Mouse (Mus musculus) midbrain, embryonic 14.5 days (tissue): ENCODE results near the gene Itgb5. TPM values are rescaled to one million over a fixed set of nuclear protein-coding genes. Genes with fewer than 3 reads are reported as not detected.
A peak's percentile ranks its signal among the peaks of the same experiment; 100 is the strongest.

ENCODE experiments used
- ATAC-seq: fragments of 200-750 bp; cut with Nextera tagmentation; 2 replicates; pipeline ENCODE4 v1.8.0; 2017; ENCODE audit warnings: moderate number of reproducible peaks, moderate library complexity; ENCODE audit not compliant: low FRiP score, low TSS enrichment
- DNase-seq: peaks from one replicate; pipeline ENCODE4 v3.0.0-alpha.2; 2015
- H3K27ac ChIP-seq: fragments of 300-500 bp; sonication (generic); replicated peaks from 2 replicates; pipeline ENCODE4 v1.5.1; 2014; ENCODE audit warnings: mild to moderate bottlenecking, low read depth, low read length, moderate library complexity
- H3K27me3 ChIP-seq: fragments of 300-500 bp; sonication (generic); 2 replicates; pipeline ENCODE4 v1.6.1; 2014; ENCODE audit warnings: low read length, control low read depth, mixed read lengths; ENCODE audit not compliant: control insufficient read depth, insufficient read depth
- H3K36me3 ChIP-seq: fragments of 300-500 bp; sonication (generic); 2 replicates; pipeline ENCODE4 v1.6.1; 2014; ENCODE audit warnings: low read length, control low read depth; ENCODE audit not compliant: control insufficient read depth, insufficient read depth
- H3K4me1 ChIP-seq: fragments of 300-500 bp; sonication (generic); 2 replicates; pipeline ENCODE4 v1.6.1; 2014; ENCODE audit warnings: mild to moderate bottlenecking, antibody characterized with exemption, low read length, control low read depth; ENCODE audit not compliant: control insufficient read depth, insufficient read depth
- H3K4me2 ChIP-seq: fragments of 300-500 bp; sonication (generic); 2 replicates; pipeline ENCODE4 v1.6.1; 2014; ENCODE audit warnings: mild to moderate bottlenecking, low read length, moderate library complexity
- H3K4me3 ChIP-seq: fragments of 300-500 bp; sonication (generic); replicated peaks from 2 replicates; pipeline ENCODE4 v1.5.1; 2014; ENCODE audit warnings: low read depth, low read length
- H3K9ac ChIP-seq: fragments of 300-500 bp; sonication (generic); replicated peaks from 2 replicates; pipeline ENCODE4 v1.6.1; 2014; ENCODE audit warnings: mild to moderate bottlenecking, low read length, moderate library complexity
- H3K9me3 ChIP-seq: fragments of 300-500 bp; sonication (generic); 2 replicates; pipeline ENCODE4 v1.6.1; 2016; ENCODE audit warnings: low read length, control low read depth, mixed read lengths; ENCODE audit not compliant: control insufficient read depth
- WGBS: fragments of 180-500 bp; shearing (Covaris S2); extraction: QIAGEN DNeasy Blood & Tissue Kit; methylation state at CpG from one replicate; pipeline ENCODE4 v1.1.7; 2014; 5-methylcytosine and 5-hydroxymethylcytosine counted together
- polyA plus RNA-seq: library from polyadenylated mRNA; unstranded; fragments of >200 nt; fragmentation: Nextera tagmentation; extraction: Ambion mirVana; gene quantifications from 2 replicates; pipeline ENCODE4 v1.2.1, GENCODE M21; 2014

Gene Itgb5
- polyA plus RNA-seq, 1 experiment from 2014 or later: 19.3 TPM

GRCm38 (mm10) chr16:33933411-33933810, 103.9 kb downstream of the Itgb5 start:
- no peaks in the 10 kb centered on the region for H3K27me3 ChIP-seq
- H3K4me1 ChIP-seq: peaks cover 6% of the 10 kb centered on the region; the same call in 1 of the 2 replicates
- H3K9me3 ChIP-seq: no peaks in the 10 kb centered on the region
- no peak for DNase-seq
- H3K4me2 ChIP-seq: no peak overlapping the region
- H3K4me3 ChIP-seq: no peak overlapping the region
- no peak overlapping the region for H3K9ac ChIP-seq
- no peak overlapping the region for H3K27ac ChIP-seq
- no peak for ATAC-seq
- H3K36me3 ChIP-seq: no peaks in the 10 kb centered on the region
- WGBS: 94% methylated on average over 11 of the region's 11 CpGs

GRCm38 (mm10) chr16:33934701-33935406, 105.4 kb downstream of the Itgb5 start:
- 49% methylated on average over 5 of the region's 5 CpGs for WGBS
- no peak for ATAC-seq

GRCm38 (mm10) chr16:33935407-33935785, 105.9 kb downstream of the Itgb5 start:
- no peak overlapping the region for H3K9ac ChIP-seq
- H3K4me3 ChIP-seq: no peak overlapping the region
- ATAC-seq (no peak), DNase-seq (no peak)
- no peaks in the 10 kb centered on the region for H3K27me3 ChIP-seq
- H3K36me3 ChIP-seq: no peaks in the 10 kb centered on the region
- H3K9me3 ChIP-seq: no peaks in the 10 kb centered on the region
- H3K27ac ChIP-seq: no peak overlapping the region
- peaks cover 6% of the 10 kb centered on the region; the same call in 1 of the 2 replicates for H3K4me1 ChIP-seq
- H3K4me2 ChIP-seq: no peak overlapping the region
- WGBS: 92% methylated on average over 6 of the region's 6 CpGs

More at GRCm38 (mm10) chr16:33934701-33935406, 105.4 kb downstream of the Itgb5 start:
- peaks cover 6% of the 10 kb centered on the region; the same call in 1 of the 2 replicates for H3K4me1 ChIP-seq
- H3K27me3 ChIP-seq: no peaks in the 10 kb centered on the region
- no peaks in the 10 kb centered on the region for H3K9me3 ChIP-seq
- no peak overlapping the region for H3K9ac ChIP-seq
- peak; percentile 73 for DNase-seq
- H3K4me2 ChIP-seq: no peak overlapping the region
- H3K27ac ChIP-seq: peak overlapping the region; percentile 60; the same call in 1 of the 2 replicates
- no peak overlapping the region for H3K4me3 ChIP-seq
- no peaks in the 10 kb centered on the region for H3K36me3 ChIP-seq

- H3K36me3 ChIP-seq: no peaks in the 10 kb centered on the region
- no peak for ATAC-seq
- H3K4me2 ChIP-seq: no peak overlapping the region
- H3K9ac ChIP-seq: no peak overlapping the region
- whole genome bisulfite sequencing: 90% methylated on average over 4 of the region's 4 CpGs
- no peak for DNase-seq
- H3K27me3 ChIP-seq: no peaks in the 10 kb centered on the region
- peaks cover 16% of the 10 kb centered on the region; the same call in 1 of the 2 replicates for H3K4me1 ChIP-seq
- H3K4me3 ChIP-seq: no peak overlapping the region
- H3K9me3 ChIP-seq: no peaks in the 10 kb centered on the region
- no peak overlapping the region for H3K27ac ChIP-seq
These were observed 107.4 kb downstream of the Itgb5 start for GRCm38 (mm10) chr16:33936885-33937284.

- 83% methylated on average over 8 of the region's 8 CpGs for WGBS
- no peak for ATAC-seq
- no peaks in the 10 kb centered on the region for H3K9me3 ChIP-seq
These were observed 108.1 kb downstream of the Itgb5 start for GRCm38 (mm10) chr16:33937567-33937966.

GRCm38 (mm10) chr16:33938311-33939132, 109.1 kb downstream of the Itgb5 start:
- Histone ChIP-seq H3K4me3 (no peak overlapping the region), H3K27me3 (no peaks in the 10 kb centered on the region), H3K4me2 (no peak overlapping the region), H3K36me3 (no peaks in the 10 kb centered on the region), H3K4me1 (peaks cover 17% of the 10 kb centered on the region; the same call in 1 of the 2 replicates), H3K27ac (no peak overlapping the region), H3K9ac (no peak overlapping the region), H3K9me3 (no peaks in the 10 kb centered on the region)
- WGBS: 74% methylated on average over 12 of the region's 12 CpGs
- ATAC-seq: no peak
- no peak for DNase-seq

More at GRCm38 (mm10) chr16:33937567-33937966, 108.1 kb downstream of the Itgb5 start:
- H3K36me3 ChIP-seq: no peaks in the 10 kb centered on the region
- H3K27ac ChIP-seq: no peak overlapping the region
- no peaks in the 10 kb centered on the region for H3K27me3 ChIP-seq
- no peak overlapping the region for H3K4me2 ChIP-seq
- no peak overlapping the region for H3K4me3 ChIP-seq
- DNase-seq: no peak
- no peak overlapping the region for H3K9ac ChIP-seq
- H3K4me1 ChIP-seq: peaks cover 17% of the 10 kb centered on the region; the same call in 1 of the 2 replicates

GRCm38 (mm10) chr16:33939133-33939531, 109.7 kb downstream of the Itgb5 start:
- no peak overlapping the region for H3K4me3 ChIP-seq
- no peak for DNase-seq
- no peak overlapping the region for H3K4me2 ChIP-seq
- ATAC-seq: no peak
- H3K27ac ChIP-seq: no peak overlapping the region
- H3K4me1 ChIP-seq: peaks cover 17% of the 10 kb centered on the region; the same call in 1 of the 2 replicates
- no peaks in the 10 kb centered on the region for H3K36me3 ChIP-seq
- 83% methylated on average over 2 of the region's 2 CpGs for WGBS
- no peaks in the 10 kb centered on the region for H3K9me3 ChIP-seq
- no peak overlapping the region for H3K9ac ChIP-seq
- H3K27me3 ChIP-seq: no peaks in the 10 kb centered on the region

- no peaks in the 10 kb centered on the region for H3K9me3 ChIP-seq
- H3K36me3 ChIP-seq: no peaks in the 10 kb centered on the region
- WGBS: 83% methylated on average over 9 of the region's 9 CpGs
- no peak overlapping the region for H3K9ac ChIP-seq
- H3K27ac ChIP-seq: no peak overlapping the region
- ATAC-seq (no peak), DNase-seq (no peak)
- 0 out of 2 replicates have a peak, but pooled peaks cover 13% of the 10 kb centered on the region for H3K4me1 ChIP-seq
- H3K4me3 ChIP-seq: no peak overlapping the region
- no peaks in the 10 kb centered on the region for H3K27me3 ChIP-seq
- no peak overlapping the region for H3K4me2 ChIP-seq
These were observed 110.2 kb downstream of the Itgb5 start for GRCm38 (mm10) chr16:33939636-33940035.
